Mouse (Mus musculus) brain, embryonic 14.5 days (tissue): ENCODE measurements at regions not wholly inside any gene's neighbourhood (a gene's known extent, or its start where the extent isn't known, plus 50 kb on each side); places are given as distances from the start of the nearest gene placed in this dataset.

ENCODE experiments used
- CTCF ChIP-seq: fragments of 200-500 bp; IDR thresholded peaks from 2 replicates; pipeline ENCODE4 v1.5.1; 2012; ENCODE audit warnings: inconsistent platforms, mild to moderate bottlenecking, moderate library complexity, borderline replicate concordance; ENCODE audit not compliant: insufficient read depth, insufficient read length; ENCODE audit errors: extremely low read depth
- POLR2A ChIP-seq: fragments of 200-500 bp; IDR thresholded peaks from 2 replicates; pipeline ENCODE4 v1.6.1; 2012; ENCODE audit warnings: mild to moderate bottlenecking, inconsistent platforms, borderline replicate concordance; ENCODE audit not compliant: poor library complexity, insufficient read depth, insufficient read length, severe bottlenecking; ENCODE audit errors: extremely low read depth

- TF ChIP-seq POLR2A (no peak), CTCF (no peak)
These were observed 306.9 kb upstream of the Cited2 start for GRCm38 (mm10) chr10:17416121-17416520.
